Mouse (Mus musculus): Measurements from ENCODE around the gene Rap2b. TPM values are rescaled to one million over a fixed set of nuclear protein-coding genes. Genes with fewer than 3 reads are reported as not detected.
A peak's percentile ranks its signal among the peaks of the same experiment; 100 is the strongest.

Rap2b gene
- polyA plus RNA-seq (2017; shearing (Covaris generic)): 10 to 100 TPM; 15.2 to 18.1 TPM

GRCm38 (mm10) chr3:61361338-61361737 lies at the start of gene Rap2b:
Gene Rap2b (plus strand): TSS chr3:61361638.
- no peak for ATAC-seq

DNA sequence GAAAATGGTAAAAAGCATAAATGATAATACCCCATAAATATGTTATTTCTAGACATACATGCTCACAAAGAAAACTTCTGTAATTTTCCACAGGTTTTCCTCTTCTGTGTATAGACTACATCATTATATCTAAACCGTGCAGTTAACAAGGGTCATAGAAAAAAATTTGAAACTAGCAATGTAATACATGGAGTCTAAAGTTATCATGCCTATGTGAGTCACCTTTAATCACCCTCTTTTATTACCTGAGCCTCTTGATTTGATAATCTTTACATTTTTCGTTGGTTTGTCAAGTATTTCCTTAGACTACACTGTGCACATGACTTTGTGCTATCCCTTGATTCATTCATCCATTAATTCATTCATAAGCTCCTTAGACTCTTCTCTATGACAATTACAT lies 46.4 kb upstream of the Rap2b start:
- no peak for ATAC-seq

DNA sequence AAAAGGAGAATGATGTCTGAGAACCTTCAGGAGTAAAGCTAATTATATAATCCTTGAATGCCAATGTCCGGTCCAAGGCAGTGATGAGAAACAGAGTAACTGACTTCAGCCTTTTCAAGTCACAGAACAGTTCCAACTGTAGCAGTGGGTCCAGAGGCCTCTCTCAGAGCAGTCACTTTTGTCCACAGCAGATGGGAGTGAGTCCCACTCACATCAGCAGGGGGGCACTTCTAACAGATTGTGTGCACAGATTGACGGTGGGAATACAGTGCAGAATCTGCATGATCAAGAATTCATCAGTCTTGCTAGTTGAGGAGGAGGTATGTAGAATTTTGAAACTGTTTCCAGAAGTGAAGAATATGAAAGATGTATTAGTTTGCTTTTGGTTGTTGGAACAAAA lies 41.4 kb upstream of the Rap2b start:
- ATAC-seq: no peak

GRCm38 (mm10) chr3:61321632-61322031 lies 39.8 kb upstream of the Rap2b start:
- ATAC-seq: no peak

- no peak for ATAC-seq
These were observed 25.2 kb upstream of the Rap2b start for GRCm38 (mm10) chr3:61336205-61336604.

DNA sequence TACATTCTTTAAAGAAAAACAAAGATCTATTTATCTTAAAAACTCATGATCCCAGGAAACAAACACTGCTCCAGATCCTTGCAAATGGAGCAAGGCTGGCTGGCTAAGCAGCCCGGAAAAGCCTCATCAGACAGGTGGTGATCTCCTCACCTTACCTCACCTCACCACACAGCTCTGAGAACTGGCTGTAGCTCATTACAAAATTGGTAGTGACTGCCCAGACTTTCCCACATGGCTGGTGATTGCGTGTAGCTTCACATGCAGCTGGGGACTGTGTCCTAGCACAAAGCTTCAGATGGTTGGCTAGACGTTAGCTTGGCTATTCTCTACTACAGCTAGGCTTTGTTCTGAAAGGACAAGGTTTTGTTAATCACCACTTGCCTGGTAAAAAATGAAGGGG lies 24.2 kb upstream of the Rap2b start:
- ATAC-seq: no peak

DNA sequence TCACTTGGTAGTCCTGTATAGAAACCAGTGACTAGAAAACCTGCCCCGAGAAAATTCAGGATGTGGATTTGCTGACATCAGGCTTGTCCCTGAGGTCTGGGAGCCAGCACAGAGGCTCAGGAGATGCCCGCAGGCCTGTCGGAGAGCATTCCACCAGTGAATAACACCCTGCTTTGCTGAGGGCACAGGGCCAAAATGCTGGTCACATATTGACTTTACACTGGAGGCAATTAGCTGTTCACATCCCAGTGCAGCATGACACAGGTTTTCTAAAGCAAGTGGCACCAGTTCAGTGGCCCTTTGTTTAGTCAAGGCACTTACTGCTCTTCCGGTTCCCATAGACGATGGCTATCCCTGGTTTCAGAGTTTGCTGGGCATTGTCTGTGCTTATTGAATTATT lies 21.1 kb upstream of the Rap2b start:
- ATAC-seq: no peak

GRCm38 (mm10) chr3:61344031-61344430 lies 17.4 kb upstream of the Rap2b start:
- ATAC-seq: no peak

DNA sequence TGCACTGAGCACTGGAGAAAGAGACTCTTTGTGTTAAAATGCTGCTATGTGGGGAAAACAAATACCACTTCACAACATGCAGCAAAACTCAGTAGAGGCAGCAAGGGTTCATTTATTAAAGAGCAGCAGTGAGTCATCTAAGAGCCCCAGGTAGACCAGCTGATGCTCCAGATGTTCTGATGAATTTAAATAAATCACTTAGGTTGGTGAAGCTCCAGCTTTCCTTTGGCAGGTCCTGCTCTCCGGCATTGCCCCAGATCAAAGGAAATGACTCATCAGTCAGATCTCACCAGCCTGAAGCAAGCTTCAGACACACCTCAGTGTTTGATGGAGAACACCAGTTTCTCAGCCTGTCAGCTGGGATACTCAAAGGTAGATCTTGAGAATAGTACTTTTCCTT lies 15.8 kb upstream of the Rap2b start:
- no peak for ATAC-seq

GRCm38 (mm10) chr3:61348036-61348614 lies 13.3 kb upstream of the Rap2b start:
- ATAC-seq: no peak

- no peak for ATAC-seq
These were observed 12.0 kb upstream of the Rap2b start for GRCm38 (mm10) chr3:61349433-61349832.

GRCm38 (mm10) chr3:61355464-61355863 lies 6.0 kb upstream of the Rap2b start:
- no peak for ATAC-seq

DNA sequence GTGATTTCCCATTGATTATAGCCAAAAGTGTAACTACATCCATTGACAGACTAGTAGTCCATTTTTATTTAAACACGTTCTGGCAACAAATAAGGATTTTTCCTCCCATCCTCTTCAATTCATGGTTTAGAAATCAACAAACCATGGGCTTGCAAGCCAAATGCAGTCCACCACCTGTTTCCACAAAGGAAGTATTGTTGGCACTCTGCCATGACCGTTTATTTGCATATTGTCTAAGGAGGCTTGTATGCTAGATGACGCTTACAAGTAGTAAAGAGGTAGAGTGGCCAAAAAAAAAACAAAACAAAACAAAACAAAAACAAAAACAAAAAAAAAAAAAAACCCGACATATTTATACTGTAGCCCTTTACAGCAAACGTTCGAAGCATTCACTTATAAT lies 3.3 kb upstream of the Rap2b start:
- no peak for ATAC-seq

DNA sequence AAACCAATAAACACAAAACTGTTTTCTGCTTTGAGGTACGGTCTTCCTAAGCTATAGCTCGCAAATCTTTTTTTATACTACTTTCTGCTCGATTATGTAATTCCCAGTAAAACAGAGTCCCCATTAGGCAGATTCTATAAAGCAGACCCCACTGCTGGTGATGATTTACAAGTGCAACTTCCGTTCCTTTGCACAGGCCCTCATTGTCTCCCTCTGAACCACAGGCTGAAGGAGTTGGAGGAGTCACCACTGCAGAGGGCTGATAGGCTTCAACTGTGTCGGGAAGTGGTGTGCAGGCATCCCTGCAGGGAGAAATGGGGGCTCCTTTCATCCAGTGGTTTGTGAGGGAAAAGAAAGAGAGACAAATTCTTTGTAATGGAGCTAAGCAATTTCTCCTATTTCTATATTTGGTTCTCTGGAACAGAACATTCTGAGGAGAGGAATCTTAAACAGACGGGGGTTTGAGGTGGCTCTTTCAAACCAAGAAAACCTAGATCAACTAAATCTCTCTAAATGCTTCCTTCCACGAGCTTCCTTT lies 2.6 kb upstream of the Rap2b start:
- no peak for ATAC-seq

DNA sequence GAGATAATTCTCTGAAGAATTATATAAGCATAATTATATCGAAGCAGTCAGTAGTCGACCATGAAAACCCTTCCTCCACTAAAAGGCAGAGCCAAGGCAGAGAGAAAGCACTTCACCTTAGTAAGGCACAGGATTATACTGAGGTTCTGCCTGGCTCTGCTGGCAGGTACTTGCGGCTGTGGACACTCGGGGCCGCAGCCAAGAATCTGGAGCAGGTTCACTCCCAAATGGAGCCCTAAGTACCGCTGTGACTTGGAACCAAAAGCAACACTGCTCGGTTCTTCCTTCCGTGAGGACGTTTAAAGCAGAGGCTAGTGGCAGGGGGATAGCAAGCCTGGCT lies 1.4 kb downstream of the Rap2b start:
- ATAC-seq: no peak

- peak; percentile 78 for ATAC-seq
These were observed 1.9 kb downstream of the Rap2b start for GRCm38 (mm10) chr3:61363161-61363988.

DNA sequence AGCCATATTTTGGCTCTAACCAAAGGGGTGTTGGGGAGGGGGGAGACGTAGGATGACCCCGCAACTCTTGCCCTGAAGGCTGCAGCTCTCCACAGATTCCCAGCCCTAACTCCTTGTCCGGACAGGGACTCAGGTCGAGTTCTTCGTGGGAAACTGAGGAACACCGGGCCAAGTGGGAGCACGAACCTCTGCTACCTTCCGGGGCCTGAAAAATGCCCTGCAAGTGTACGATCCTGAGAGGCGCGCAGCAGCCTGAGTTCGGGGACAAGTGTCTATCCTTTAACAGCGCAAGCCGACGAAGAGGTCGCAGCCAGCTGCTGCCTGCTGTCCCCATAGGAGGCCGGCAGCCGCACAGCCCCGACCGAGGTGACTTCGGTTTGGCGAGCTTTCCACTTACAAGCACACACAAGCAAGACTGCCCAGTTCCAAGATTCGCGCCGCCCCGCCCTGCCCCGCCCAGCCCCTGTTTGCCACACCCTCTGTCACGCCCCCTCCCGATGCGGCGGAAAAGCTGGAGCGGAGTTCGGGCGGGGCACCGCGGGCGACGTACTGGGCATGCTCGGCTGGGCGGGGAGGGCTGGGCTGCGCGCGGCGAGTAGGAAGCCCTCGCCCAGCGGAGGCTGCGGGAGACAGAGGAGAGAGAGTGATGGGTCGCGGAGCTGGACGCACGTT lies 2.7 kb downstream of the Rap2b start:
- peak; percentile 43 for ATAC-seq

DNA sequence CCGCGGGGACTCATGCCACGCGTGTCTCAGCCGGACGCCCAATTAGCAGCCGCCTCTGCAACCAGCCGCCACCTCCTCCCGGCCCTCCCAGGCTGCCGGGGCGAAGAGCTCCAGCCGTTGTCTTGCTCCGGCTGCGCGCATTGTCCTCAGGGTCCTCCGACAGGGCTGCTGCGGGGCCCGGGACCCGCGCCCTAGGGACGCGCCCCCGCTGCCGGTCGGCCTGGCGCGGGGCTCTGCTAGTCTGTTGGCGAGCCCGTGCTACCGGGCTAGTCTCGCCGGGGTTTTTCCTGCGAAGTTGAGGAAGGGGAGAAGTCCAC lies 3.2 kb downstream of the Rap2b start:
- peak; percentile 2 for ATAC-seq

GRCm38 (mm10) chr3:61364978-61365778 lies 3.7 kb downstream of the Rap2b start:
- no peak for ATAC-seq

DNA sequence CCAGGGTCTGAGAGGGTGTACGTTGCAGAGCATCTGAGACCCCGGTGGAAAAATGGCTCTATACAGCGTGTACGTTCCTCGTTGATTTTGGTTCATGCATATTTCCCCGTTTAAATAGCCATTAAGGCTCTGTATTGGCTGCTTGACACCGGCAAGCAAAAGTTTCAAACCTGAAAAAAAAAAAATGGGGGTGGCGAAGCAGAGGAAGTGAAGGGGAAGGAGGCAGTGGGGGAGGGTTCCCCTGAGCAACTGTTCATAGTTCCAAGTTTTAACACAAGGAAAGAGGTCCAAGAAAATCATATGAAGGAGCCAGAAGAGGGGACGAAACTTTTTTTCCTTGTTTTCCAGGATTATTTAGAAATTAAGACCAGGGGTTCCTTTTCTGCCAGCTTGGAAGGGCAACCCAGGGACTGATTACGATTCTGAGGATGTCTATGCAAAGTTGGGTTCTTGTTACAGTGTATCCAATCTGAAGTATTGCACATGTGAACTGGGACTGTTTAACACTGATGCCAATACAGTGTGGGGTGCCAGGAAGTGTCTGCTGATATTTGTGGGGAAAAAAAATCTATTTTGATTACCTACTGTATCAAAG lies 4.4 kb downstream of the Rap2b start, which contains the start of gene B430305J03Rik:
Gene B430305J03Rik, minus strand, starts transcription at position 173 of the 595 bp plus-strand sequence.
- ATAC-seq: peak; percentile 20

GRCm38 (mm10) chr3:61368446-61368845 lies 7.0 kb downstream of the Rap2b start:
- no peak for ATAC-seq

DNA sequence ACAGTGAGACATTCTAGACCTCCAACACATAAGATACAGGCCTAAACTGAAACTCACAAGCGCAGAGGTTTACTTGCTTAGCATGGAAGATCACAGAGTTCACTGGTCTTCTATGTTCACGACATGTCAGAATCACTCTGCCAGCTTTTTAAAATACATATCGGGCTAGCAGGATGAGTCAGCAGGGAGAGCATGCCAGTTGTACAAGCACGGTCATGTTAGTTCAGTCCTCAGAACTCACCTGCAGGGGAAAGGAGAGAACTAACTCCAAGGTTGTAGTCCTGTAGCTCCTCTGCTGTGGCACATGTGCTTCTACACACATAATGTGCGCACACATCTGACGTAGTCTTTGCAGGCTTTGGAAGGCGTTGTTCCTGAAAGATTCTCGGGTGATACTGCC lies 14.6 kb downstream of the Rap2b start:
- no peak for ATAC-seq

Data from activated CD4-positive, CD25-positive, alpha-beta regulatory T cell, adult 4 months (primary cell).